Mouse (Mus musculus) midbrain, embryonic 12.5 days (tissue): ENCODE measurements around the gene Dennd1a. TPM values are rescaled to one million over a fixed set of nuclear protein-coding genes. Genes with fewer than 3 reads are reported as not detected.

Experiments
- ATAC-seq: fragments of 200-750 bp; cut with Nextera tagmentation; 2 replicates; pipeline ENCODE4 v1.8.0; 2017; ENCODE audit warnings: low read depth, moderate TSS enrichment, moderate library complexity; ENCODE audit not compliant: low FRiP score
- H3K27ac ChIP-seq: fragments of 300-500 bp; sonication (generic); replicated peaks from 2 replicates; pipeline ENCODE4 v1.5.1; 2016; ENCODE audit warnings: mild to moderate bottlenecking
- H3K27me3 ChIP-seq: fragments of 300-500 bp; sonication (generic); 2 replicates; pipeline ENCODE4 v1.6.1; 2016; ENCODE audit warnings: mild to moderate bottlenecking
- H3K36me3 ChIP-seq: fragments of 300-500 bp; sonication (generic); 2 replicates; pipeline ENCODE4 v1.6.1; 2016
- H3K4me1 ChIP-seq: fragments of 300-500 bp; sonication (generic); 2 replicates; pipeline ENCODE4 v1.6.1; 2016
- H3K4me2 ChIP-seq: fragments of 300-500 bp; sonication (generic); replicated peaks from 2 replicates; pipeline ENCODE4 v1.6.1; 2016; ENCODE audit warnings: mild to moderate bottlenecking, moderate library complexity
- H3K4me3 ChIP-seq: fragments of 300-500 bp; sonication (generic); 2 replicates; pipeline ENCODE4 v1.5.1; 2016; ENCODE audit warnings: mild to moderate bottlenecking
- H3K9ac ChIP-seq: fragments of 300-500 bp; sonication (generic); replicated peaks from 2 replicates; pipeline ENCODE4 v1.6.1; 2016; ENCODE audit warnings: mild to moderate bottlenecking, moderate library complexity
- H3K9me3 ChIP-seq: fragments of 300-500 bp; sonication (generic); 2 replicates; pipeline ENCODE4 v1.6.1; 2016; ENCODE audit warnings: mild to moderate bottlenecking
- WGBS: fragments of 180-500 bp; shearing (Covaris S2); methylation state at CpG from one replicate; pipeline ENCODE4 v1.1.7; 2016; 5-methylcytosine and 5-hydroxymethylcytosine counted together
- microRNA-seq: library from miRNA; unstranded; fragments of <30 nt; microRNA quantifications from one replicate; pipeline ENCODE4, GENCODE M21; 2017
- polyA plus RNA-seq: library from polyadenylated mRNA; unstranded; fragments of >200 nt; fragmentation: Nextera tagmentation; extraction: Ambion mirVana; gene quantifications from 2 replicates; pipeline ENCODE4 v1.2.1, GENCODE M21; 2016

Gene Dennd1a
- polyA plus RNA-seq, 1 experiment from 2014 or later, result 25.6 TPM

- Histone ChIP-seq H3K4me3 (no peak overlapping the region), H3K27ac (no peak overlapping the region), H3K9me3 (no peaks in the 10 kb centered on the region), H3K4me2 (no peak overlapping the region), H3K27me3 (peaks cover 42% of the 10 kb centered on the region), H3K36me3 (no peaks in the 10 kb centered on the region), H3K4me1 (peaks cover 18% of the 10 kb centered on the region), H3K9ac (no peak overlapping the region)
- no peak for ATAC-seq
- 83% methylated on average over 2 of the region's 2 CpGs for WGBS
Measured at GRCm38 (mm10) chr2:37756220-37756930, 530.8 kb downstream of the Dennd1a start.

- Histone ChIP-seq H3K4me1 (0 out of 2 replicates have a peak, but pooled peaks cover 12% of the 10 kb centered on the region), H3K4me2 (no peak overlapping the region), H3K4me3 (no peak overlapping the region), H3K9ac (no peak overlapping the region), H3K36me3 (no peaks in the 10 kb centered on the region), H3K27me3 (peaks cover 8% of the 10 kb centered on the region; the same call in 1 of the 2 replicates), H3K27ac (no peak overlapping the region), H3K9me3 (no peaks in the 10 kb centered on the region)
- ATAC-seq, result no peak
- WGBS, result 93% methylated on average over 1 of the region's 1 CpGs
Measured at GRCm38 (mm10) chr2:37751114-37751513, 536.1 kb downstream of the Dennd1a start.

- H3K27ac ChIP-seq, result no peak overlapping the region
- H3K4me2 ChIP-seq, result no peak overlapping the region
- H3K4me1 ChIP-seq, result 0 out of 2 replicates have a peak, but pooled peaks cover 7% of the 10 kb centered on the region
- no peak overlapping the region for H3K9ac ChIP-seq
- H3K9me3 ChIP-seq, result no peaks in the 10 kb centered on the region
- ATAC-seq, result no peak
- H3K36me3 ChIP-seq, result no peaks in the 10 kb centered on the region
- 0 out of 2 replicates have a peak, but pooled peaks cover 3% of the 10 kb centered on the region for H3K27me3 ChIP-seq
- no peak overlapping the region for H3K4me3 ChIP-seq
- 80% methylated on average over 6 of the region's 6 CpGs for WGBS
Measured at GRCm38 (mm10) chr2:37749323-37749722, 537.9 kb downstream of the Dennd1a start.

Small RNA genes within 50 kb of the gene (microRNA-seq; reads per million reads assigned to microRNA genes)
- not detected for gene Gm44455

Other genes starting within 250 kb of the Dennd1a start
- gene Lhx2, start 51.9 kb upstream of the Dennd1a start, polyA plus RNA-seq, result 110 and 133 TPM in 2 replicates
- gene Nek6, start 224.3 kb upstream of the Dennd1a start, polyA plus RNA-seq, result 82.6 and 96.0 TPM in 2 replicates